17 mouse cellular contexts compared by ENCODE assay signal in genomic region chr3:61456598-61456997, GRCm38 (mm10).
"Had no signal": no experiment of that assay in that cellular context is flagged by ENCODE, and none has a peak within 500 bp of the region (broad histone marks: within the 10 kb centered on the region; RNA-seq: fewer than 3 reads in every experiment).

No protein-coding gene starts in this region.

- DNase-seq: retina, postnatal 1 day; right cerebral cortex, adult 18-20 months; right cerebral cortex, postnatal 14 days; right cerebral cortex, postnatal 25 days; right cerebral cortex, postnatal 4 days; spleen, adult 18-20 months; thymus, adult 18-20 months; thymus, adult 2 months; thymus, postnatal 14 days; thymus, postnatal 25 days; thymus, postnatal 36 days; thymus, postnatal 4 days had no signal

- H3K27ac ChIP-seq: neural tube, embryonic 12.5 days; neural tube, embryonic 13.5 days; neural tube, embryonic 15.5 days; stomach, embryonic 15.5 days; stomach, postnatal 0 days had no signal

- H3K36me3 ChIP-seq: neural tube, embryonic 12.5 days; neural tube, embryonic 13.5 days; neural tube, embryonic 15.5 days; stomach, embryonic 15.5 days had no signal

- H3K27me3 ChIP-seq: neural tube, embryonic 12.5 days; neural tube, embryonic 13.5 days; neural tube, embryonic 15.5 days; stomach, embryonic 15.5 days had no signal

- H3K4me3 ChIP-seq: neural tube, embryonic 12.5 days; neural tube, embryonic 13.5 days; neural tube, embryonic 15.5 days; stomach, embryonic 15.5 days had no signal

- H3K4me2 ChIP-seq: neural tube, embryonic 12.5 days; neural tube, embryonic 13.5 days; neural tube, embryonic 15.5 days; stomach, embryonic 15.5 days had no signal

- H3K9me3 ChIP-seq: neural tube, embryonic 12.5 days; neural tube, embryonic 13.5 days; neural tube, embryonic 15.5 days; stomach, embryonic 15.5 days had no signal

- H3K9ac ChIP-seq: neural tube, embryonic 12.5 days; neural tube, embryonic 13.5 days; neural tube, embryonic 15.5 days; stomach, embryonic 15.5 days had no signal

- H3K4me1 ChIP-seq: neural tube, embryonic 12.5 days; neural tube, embryonic 13.5 days; neural tube, embryonic 15.5 days; stomach, embryonic 15.5 days had no signal
